Mouse (Mus musculus) olfactory bulb, adult 2 months (tissue): ENCODE measurements around the gene Ifitm1. TPM values are rescaled to one million over a fixed set of nuclear protein-coding genes. Genes with fewer than 3 reads are reported as not detected.

Experiments used
- H3K27ac ChIP-seq: fragments of 200-500 bp; 2 replicates; pipeline ENCODE4 v1.5.1; 2012; ENCODE audit warnings: low read depth, low read length; ENCODE audit not compliant: insufficient read depth
- H3K4me1 ChIP-seq: fragments of 200-500 bp; 2 replicates; pipeline ENCODE4 v1.6.1; 2012; ENCODE audit warnings: low read length; ENCODE audit not compliant: control insufficient read depth, insufficient read depth
- H3K4me3 ChIP-seq: fragments of 200-500 bp; 2 replicates; pipeline ENCODE4 v1.5.1; 2012; ENCODE audit warnings: mild to moderate bottlenecking, low read depth, low read length, moderate library complexity; ENCODE audit not compliant: insufficient read depth
- CTCF ChIP-seq: fragments of 200-500 bp; IDR thresholded peaks from 2 replicates; pipeline ENCODE4 v1.5.1; 2012; ENCODE audit warnings: low read depth, mild to moderate bottlenecking, low read length, moderate library complexity; ENCODE audit not compliant: insufficient read depth
- POLR2A ChIP-seq: fragments of 200-500 bp; IDR thresholded peaks from 2 replicates; pipeline ENCODE4 v1.6.1; 2012; ENCODE audit warnings: mild to moderate bottlenecking, low read depth, low read length, moderate library complexity; ENCODE audit not compliant: insufficient read depth
- WGBS: fragments of 180-500 bp; shearing (Covaris S2); methylation state at CpG from one replicate; pipeline ENCODE4 v1.1.7; 2018; 5-methylcytosine and 5-hydroxymethylcytosine counted together
- polyA plus RNA-seq: library from polyadenylated mRNA; stranded (reverse); fragments of >200 nt; gene quantifications from 2 replicates; pipeline ENCODE4 v1.2.4, GENCODE M21; 2012; ENCODE audit warnings: low replicate concordance; ENCODE audit not compliant: missing spikeins, insufficient read depth, insufficient read length

Gene Ifitm1
- polyA plus RNA-seq, 1 experiment, result not detected

- Histone ChIP-seq H3K27ac (no peak overlapping the region), H3K4me3 (no peak overlapping the region), H3K4me1 (no peaks in the 10 kb centered on the region)
- 76% methylated on average over 6 of the region's 6 CpGs for WGBS
- TF ChIP-seq CTCF, result no peak
- no peak for TF ChIP-seq POLR2A
Measured at GRCm38 (mm10) chr7:140990185-140990584, 23.2 kb downstream of the Ifitm1 start.

GRCm38 (mm10) chr7:140990622-140991021 lies 23.6 kb downstream of the Ifitm1 start:
- Histone ChIP-seq H3K4me3 (no peak overlapping the region), H3K27ac (no peak overlapping the region), H3K4me1 (no peaks in the 10 kb centered on the region)
- 85% methylated on average over 5 of the region's 5 CpGs for WGBS
- no peak for TF ChIP-seq POLR2A
- TF ChIP-seq CTCF, result no peak

- Histone ChIP-seq H3K4me1 (no peaks in the 10 kb centered on the region), H3K27ac (no peak overlapping the region), H3K4me3 (no peak overlapping the region)
- TF ChIP-seq CTCF (no peak), POLR2A (no peak)
- 89% methylated on average over 14 of the region's 14 CpGs for WGBS
Measured at GRCm38 (mm10) chr7:140991117-140991689, 24.2 kb downstream of the Ifitm1 start.

- TF ChIP-seq CTCF (no peak), POLR2A (no peak)
- H3K27ac ChIP-seq, result no peak overlapping the region
- 79% methylated on average over 1 of the region's 1 CpGs for WGBS
- no peak overlapping the region for H3K4me3 ChIP-seq
- H3K4me1 ChIP-seq, result no peaks in the 10 kb centered on the region
Measured at GRCm38 (mm10) chr7:140997817-140998216, 30.8 kb downstream of the Ifitm1 start.

- H3K4me1 ChIP-seq, result no peaks in the 10 kb centered on the region
- H3K4me3 ChIP-seq, result no peak overlapping the region
- H3K27ac ChIP-seq, result no peak overlapping the region
- no peak for TF ChIP-seq CTCF
- TF ChIP-seq POLR2A, result no peak
- WGBS, result 82% methylated on average over 11 of the region's 11 CpGs
Measured at GRCm38 (mm10) chr7:140998853-140999700, 32.1 kb downstream of the Ifitm1 start.

GRCm38 (mm10) chr7:141000881-141001708 lies 34.1 kb downstream of the Ifitm1 start:
- WGBS, result 81% methylated on average over 15 of the region's 15 CpGs
- H3K4me3 ChIP-seq, result no peak overlapping the region
- TF ChIP-seq POLR2A (no peak), CTCF (no peak)
- no peak overlapping the region for H3K27ac ChIP-seq
- H3K4me1 ChIP-seq, result no peaks in the 10 kb centered on the region

- Histone ChIP-seq H3K27ac (no peak overlapping the region), H3K4me3 (no peak overlapping the region), H3K4me1 (no peaks in the 10 kb centered on the region)
- TF ChIP-seq POLR2A (no peak), CTCF (no peak)
- WGBS, result 82% methylated on average over 5 of the region's 5 CpGs
Measured at GRCm38 (mm10) chr7:141003248-141004010, 36.4 kb downstream of the Ifitm1 start.

GRCm38 (mm10) chr7:141006446-141006845 lies 39.4 kb downstream of the Ifitm1 start:
- Histone ChIP-seq H3K4me1 (peaks cover 3% of the 10 kb centered on the region; the same call in 1 of the 2 replicates), H3K4me3 (no peak overlapping the region), H3K27ac (no peak overlapping the region)
- 90% methylated on average over 6 of the region's 6 CpGs for WGBS
- TF ChIP-seq POLR2A (no peak), CTCF (no peak)

GRCm38 (mm10) chr7:141006914-141007313 lies 39.9 kb downstream of the Ifitm1 start:
- Histone ChIP-seq H3K4me3 (no peak overlapping the region), H3K27ac (no peak overlapping the region), H3K4me1 (peaks cover 3% of the 10 kb centered on the region; the same call in 1 of the 2 replicates)
- 37% methylated on average over 5 of the region's 5 CpGs for WGBS
- TF ChIP-seq POLR2A (no peak), CTCF (no peak)
